Mouse (Mus musculus) liver, embryonic 14.5 days (tissue): ENCODE data around the gene Tcta. TPM values are rescaled to one million over a fixed set of nuclear protein-coding genes. Genes with fewer than 3 reads are reported as not detected.
A peak's percentile ranks its signal among the peaks of the same experiment; 100 is the strongest.

ENCODE experiments used
- ATAC-seq: fragments of 200-750 bp; cut with Nextera tagmentation; 2 replicates; pipeline ENCODE4 v1.8.0; 2017; ENCODE audit warnings: moderate number of reproducible peaks, mild to moderate bottlenecking, moderate library complexity; ENCODE audit not compliant: insufficient read depth
- DNase-seq, 3 experiments: peaks; one replicate each; pipeline ENCODE4 v3.0.0-alpha.2; 2012 to 2013; ENCODE audit warnings: low read depth in 3 of 3, low spot score in 3 of 3
- H3K27ac ChIP-seq: fragments of 300-500 bp; sonication (generic); 2 replicates; pipeline ENCODE4 v1.5.1; 2014; ENCODE audit warnings: moderate library complexity, mild to moderate bottlenecking, control low read depth, inconsistent platforms
- H3K27me3 ChIP-seq: fragments of 300-500 bp; sonication (generic); 2 replicates; pipeline ENCODE4 v1.6.1; 2014; ENCODE audit warnings: mild to moderate bottlenecking, low read length, moderate library complexity; ENCODE audit not compliant: control insufficient read depth, insufficient read depth
- H3K36me3 ChIP-seq: fragments of 300-500 bp; sonication (generic); replicated peaks from 2 replicates; pipeline ENCODE4 v1.6.1; 2014; ENCODE audit warnings: low read depth; ENCODE audit not compliant: control insufficient read depth, insufficient read depth
- H3K4me1 ChIP-seq, 2 experiments: fragments of 200-500 bp in 1 of 2; fragments of 300-500 bp in 1 of 2; sonication (generic) in 1 of 2; replicated peaks; 2 replicates each; pipeline ENCODE4 v1.6.1; 2012 to 2014; ENCODE audit warnings: antibody characterized with exemption in 1 of 2, inconsistent platforms in 1 of 2, low read length in 1 of 2; ENCODE audit not compliant: control insufficient read depth in 2 of 2, insufficient read depth in 2 of 2
- H3K4me2 ChIP-seq: fragments of 300-500 bp; sonication (generic); 2 replicates; pipeline ENCODE4 v1.6.1; 2014; ENCODE audit warnings: low read depth, mild to moderate bottlenecking, control low read depth, moderate library complexity
- H3K4me3 ChIP-seq, 2 experiments: fragments of 200-500 bp in 1 of 2; fragments of 300-500 bp in 1 of 2; sonication (generic) in 1 of 2; 2 replicates each; pipeline ENCODE4 v1.5.1; 2012 to 2014; ENCODE audit warnings: low read depth in 2 of 2, low read length in 2 of 2, mild to moderate bottlenecking in 2 of 2, control low read depth in 1 of 2, inconsistent platforms in 1 of 2, moderate library complexity in 1 of 2; ENCODE audit not compliant: insufficient read depth in 1 of 2
- H3K9ac ChIP-seq: fragments of 300-500 bp; sonication (generic); replicated peaks from 2 replicates; pipeline ENCODE4 v1.6.1; 2014; ENCODE audit warnings: mild to moderate bottlenecking, control low read depth, moderate library complexity
- H3K9me3 ChIP-seq: fragments of 300-500 bp; sonication (generic); 2 replicates; pipeline ENCODE4 v1.6.1; 2016; ENCODE audit warnings: low read length, mixed read lengths; ENCODE audit not compliant: control insufficient read depth
- CTCF ChIP-seq: IDR thresholded peaks from 2 replicates; pipeline ENCODE4 v1.5.1; 2016; ENCODE audit warnings: antibody characterized with exemption, low read depth, control low read depth
- EP300 ChIP-seq: IDR thresholded peaks from 2 replicates; pipeline ENCODE4 v1.6.1; 2016; ENCODE audit warnings: antibody characterized with exemption, low read depth
- WGBS: fragments of 180-500 bp; shearing (Covaris S2); extraction: QIAGEN DNeasy Blood & Tissue Kit; methylation state at CpG from one replicate; pipeline ENCODE4 v1.1.7; 2014; ENCODE audit not compliant: insufficient replicate concordance; 5-methylcytosine and 5-hydroxymethylcytosine counted together
- polyA plus RNA-seq, 2 experiments: library from polyadenylated mRNA; depleted of rRNA in 1 of 2; stranded (reverse) in 1 of 2; unstranded in 1 of 2; fragments of >200 nt; fragmentation: Nextera tagmentation in 1 of 2; extraction: Ambion mirVana in 1 of 2; gene quantifications; 2 replicates each; pipeline versions ENCODE4 v1.2.1 to v1.2.3; 2012 to 2014

Gene Tcta
- polyA plus RNA-seq, 2 experiments: 10.6 to 10.9 TPM

DNA sequence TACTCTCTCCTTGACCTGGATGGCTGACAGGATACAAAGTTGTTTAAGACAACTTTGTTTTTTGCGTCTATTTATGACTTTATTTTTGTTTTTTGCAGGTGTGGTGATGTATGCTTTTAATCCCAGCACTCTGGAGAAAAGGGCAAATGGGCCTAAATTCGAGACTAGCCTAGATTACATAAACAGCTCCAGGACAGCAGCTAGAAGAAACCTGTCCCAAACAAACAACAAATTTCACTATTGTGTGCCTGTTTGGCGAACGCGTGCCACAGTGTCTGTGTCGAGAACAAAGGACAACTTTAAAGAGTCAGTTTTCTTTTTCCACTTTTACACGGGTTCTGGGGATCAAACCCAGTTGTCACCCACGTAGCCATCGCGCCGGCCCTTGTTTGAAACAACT lies 41.1 kb upstream of the Tcta start:
- H3K4me1 ChIP-seq: peaks cover 49 to 61% of the 10 kb centered on the region in 2 experiments
- H3K36me3 ChIP-seq: peaks cover 18% of the 10 kb centered on the region
- H3K9me3 ChIP-seq: no peaks in the 10 kb centered on the region
- peak overlapping the region; percentile 81 for H3K9ac ChIP-seq
- H3K4me3 ChIP-seq: peak overlapping the region; percentile 86 to 99
- WGBS: 5% methylated on average over 11 of the region's 11 CpGs
- H3K27ac ChIP-seq: peak overlapping the region; percentile 90
- DNase-seq: no peak
- peak overlapping the region; percentile 98 for H3K4me2 ChIP-seq
- TF ChIP-seq CTCF: no peak
- TF ChIP-seq EP300: no peak
- ATAC-seq: no peak
- no peaks in the 10 kb centered on the region for H3K27me3 ChIP-seq

DNA sequence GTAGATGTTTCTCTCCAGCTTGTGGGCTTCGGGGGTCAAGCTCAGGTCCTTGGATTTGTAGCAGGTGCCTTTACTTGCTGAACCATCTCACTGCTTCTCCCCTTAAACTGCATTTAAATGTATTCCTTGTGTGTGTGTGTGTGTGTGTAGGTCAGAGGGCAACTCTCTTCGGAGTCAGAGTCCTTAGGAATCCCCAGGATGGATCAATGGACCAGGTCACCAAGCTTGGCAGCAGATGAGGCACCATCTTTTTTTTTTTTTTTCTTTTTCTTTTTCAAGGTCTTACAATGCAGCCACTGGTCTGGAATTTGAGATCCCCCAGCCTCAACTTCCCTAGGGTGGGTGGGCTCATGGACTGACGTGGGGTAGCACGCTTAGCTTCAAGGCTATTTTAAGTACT lies 38.5 kb upstream of the Tcta start:
- Histone ChIP-seq H3K4me3 (no peak overlapping the region), H3K9me3 (no peaks in the 10 kb centered on the region), H3K9ac (peak overlapping the region; percentile 4), H3K4me1 (peaks cover 51 to 68% of the 10 kb centered on the region in 2 experiments), H3K4me2 (peak overlapping the region; percentile 95), H3K27me3 (no peaks in the 10 kb centered on the region), H3K36me3 (peaks cover 22% of the 10 kb centered on the region), H3K27ac (peak overlapping the region; percentile 99)
- DNase-seq: no peak
- TF ChIP-seq CTCF: no peak
- no peak for TF ChIP-seq EP300
- WGBS: 78% methylated on average over 4 of the region's 4 CpGs
- ATAC-seq: no peak

DNA sequence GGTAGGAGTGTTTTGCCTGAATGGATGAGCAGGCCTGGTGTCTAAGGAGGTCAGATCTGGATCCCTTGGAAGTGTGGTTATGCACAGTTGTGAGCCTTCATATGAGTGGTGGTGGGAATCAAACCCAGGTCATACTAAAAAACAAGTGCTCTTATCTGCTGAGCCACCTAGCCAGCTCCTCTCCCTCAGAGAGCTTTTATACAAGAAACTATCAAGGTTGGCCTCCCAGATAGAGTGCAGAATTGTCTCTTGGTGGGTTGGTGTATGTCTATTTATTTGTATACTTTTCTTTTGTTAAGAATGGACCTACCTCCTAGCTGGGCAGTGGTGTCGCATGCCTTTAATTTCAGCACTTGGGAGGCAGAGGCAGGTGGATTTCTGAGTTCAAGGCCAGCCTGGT lies 37.9 kb upstream of the Tcta start:
- DNase-seq (peak in 2 of 3 experiments; percentile 61 to 68), ATAC-seq (no peak)
- Histone ChIP-seq H3K9ac (peak overlapping the region; percentile 4), H3K27me3 (no peaks in the 10 kb centered on the region), H3K4me1 (peaks cover 44 to 62% of the 10 kb centered on the region in 2 experiments), H3K4me2 (peak overlapping the region; percentile 95), H3K36me3 (peaks cover 23% of the 10 kb centered on the region), H3K27ac (peak overlapping the region; percentile 99), H3K4me3 (no peak overlapping the region), H3K9me3 (no peaks in the 10 kb centered on the region)
- 37% methylated on average over 1 of the region's 1 CpGs for WGBS
- TF ChIP-seq EP300 (peak; percentile 59), CTCF (no peak)

DNA sequence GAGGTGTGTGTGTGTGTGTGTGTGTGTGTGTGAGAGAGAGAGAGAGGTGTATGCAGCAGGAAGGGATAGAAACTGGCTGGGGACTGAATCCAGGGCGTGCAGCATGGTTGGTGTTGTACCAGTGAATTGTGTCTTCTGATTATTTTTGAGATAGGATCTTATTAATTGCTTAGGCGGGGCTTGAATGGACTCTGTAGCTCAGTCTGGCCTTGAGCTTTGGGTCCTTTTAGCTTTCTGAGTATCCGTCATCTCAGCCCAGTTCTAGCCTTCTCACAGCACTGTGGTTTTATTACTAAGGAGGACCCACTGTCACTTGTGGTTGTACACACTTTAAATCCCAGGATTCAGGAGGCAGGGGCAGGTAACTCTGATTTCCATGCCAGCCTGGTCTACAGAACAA lies 37.4 kb upstream of the Tcta start:
- no peak for ATAC-seq
- Histone ChIP-seq H3K9ac (peak overlapping the region; percentile 100), H3K4me1 (peaks cover 47 to 63% of the 10 kb centered on the region in 2 experiments)

DNA sequence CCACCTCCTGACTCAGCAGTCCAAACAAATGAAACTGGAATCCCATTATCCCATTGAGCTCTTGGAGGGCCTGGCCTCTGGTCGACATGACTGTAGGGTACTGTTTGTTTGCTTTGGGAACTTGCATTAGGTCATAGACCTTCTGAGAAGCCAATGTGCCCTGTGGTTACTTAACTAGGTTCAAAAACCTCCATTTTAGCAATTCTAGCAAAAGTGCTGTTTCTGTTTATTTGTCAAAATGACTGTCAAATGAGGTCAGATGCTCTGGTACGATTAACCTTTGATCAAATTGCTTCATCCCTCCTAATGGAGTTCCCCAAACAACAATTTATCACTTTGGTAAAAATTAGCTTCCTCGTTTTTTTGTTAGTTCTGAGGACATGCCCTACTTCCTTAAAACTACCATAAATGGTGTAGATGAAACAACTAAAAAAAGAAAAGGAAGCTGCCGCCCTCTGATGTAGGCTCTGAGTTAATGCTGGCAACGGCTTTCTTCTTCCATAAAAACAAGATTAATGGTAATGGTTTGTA lies 36.4 kb upstream of the Tcta start:
- Histone ChIP-seq H3K9me3 (no peaks in the 10 kb centered on the region), H3K27me3 (no peaks in the 10 kb centered on the region), H3K4me2 (peak overlapping the region; percentile 95), H3K9ac (peak overlapping the region; percentile 100), H3K4me3 (peak overlapping the region in 1 of 2 experiments; percentile 84; a peak in 2 of 4 replicates), H3K4me1 (peaks cover 56 to 71% of the 10 kb centered on the region in 2 experiments), H3K36me3 (peaks cover 32% of the 10 kb centered on the region), H3K27ac (peak overlapping the region; percentile 99)
- TF ChIP-seq EP300 (0 out of 2 replicates have a peak, but pooled peaks have one; percentile 21), CTCF (no peak)
- DNase-seq (peak in 1 of 3 experiments; percentile 48), ATAC-seq (no peak)
- 10% methylated on average over 5 of the region's 5 CpGs for WGBS

More for the DNA sequence above, 37.4 kb upstream of the Tcta start:
- H3K27ac ChIP-seq: peak overlapping the region; percentile 99
- peak in 1 of 3 experiments; percentile 41 for DNase-seq
- H3K9me3 ChIP-seq: no peaks in the 10 kb centered on the region
- no peaks in the 10 kb centered on the region for H3K27me3 ChIP-seq
- peak overlapping the region; percentile 95 for H3K4me2 ChIP-seq
- H3K4me3 ChIP-seq: no peak overlapping the region
- WGBS: 31% methylated on average over 3 of the region's 3 CpGs
- H3K36me3 ChIP-seq: peaks cover 24% of the 10 kb centered on the region
- no peak for TF ChIP-seq CTCF
- no peak for TF ChIP-seq EP300
